Mouse (Mus musculus) G1E (cell line): ENCODE measurements around the gene Gm21731. TPM values are rescaled to one million over a fixed set of nuclear protein-coding genes. Genes with fewer than 3 reads are reported as not detected.
"Not testable (repeated sequence)": the region's sequence is repeated elsewhere in the genome, so short reads cannot be mapped to it uniquely, and the experiment has no call there.

ENCODE experiments used
- ATAC-seq: 2 replicates; pipeline ENCODE4 v1.8.0; 2016; ENCODE audit warnings: mild to moderate bottlenecking; ENCODE audit not compliant: insufficient number of reproducible peaks, poor library complexity, low FRiP score, severe bottlenecking; ENCODE audit errors: extremely low read depth
- DNase-seq: peaks from one replicate; pipeline ENCODE4 v3.0.0; 2012; ENCODE audit warnings: low spot score
- H3K27me3 ChIP-seq: 2 replicates; pipeline ENCODE4 v1.6.1; 2012; ENCODE audit warnings: mild to moderate bottlenecking, low read length, inconsistent platforms; ENCODE audit not compliant: insufficient read depth
- H3K36me3 ChIP-seq: replicated peaks from 2 replicates; pipeline ENCODE3; 2012; ENCODE audit warnings: mild to moderate bottlenecking, inconsistent platforms
- H3K4me1 ChIP-seq: 2 replicates; pipeline ENCODE4 v1.6.1; 2012; ENCODE audit warnings: low read depth, low read length, inconsistent platforms, mixed read lengths; ENCODE audit not compliant: insufficient read depth
- H3K4me3 ChIP-seq: 2 replicates; pipeline ENCODE4 v1.5.1; 2012; ENCODE audit warnings: low read depth, mild to moderate bottlenecking, inconsistent platforms, low read length, moderate library complexity, mixed read lengths
- H3K9me3 ChIP-seq: replicated peaks from 2 replicates; pipeline ENCODE4 v1.6.1; 2012; ENCODE audit warnings: inconsistent platforms
- polyA plus RNA-seq: library from polyadenylated mRNA; stranded (reverse); fragments of >175 nt; gene quantifications from 2 replicates; pipeline ENCODE4 v1.2.3, GENCODE M21; 2012
- total RNA-seq, 2 experiments: library from RNA; stranded (forward) in 1 of 2; stranded (reverse) in 1 of 2; fragments of 200-1000 nt in 1 of 2; fragments of >200 nt in 1 of 2; fragmentation: Nextera tagmentation in 1 of 2; gene quantifications; 2 replicates each; pipeline ENCODE4 v1.2.3; 2014 to 2017

Gene Gm21731
- total RNA-seq (2014; fragmentation: Nextera tagmentation) (not detected in 2 replicates), total RNA-seq (2017) (not detected in 2 replicates), polyA plus RNA-seq (not detected in 2 replicates)

GRCm38 (mm10) chr13:120238811-120239210, at the start of gene Gm21731:
TSS of gene Gm21731 (plus strand) at chr13:120239111.
- not testable (repeated sequence) for H3K36me3 ChIP-seq, H3K27me3 ChIP-seq, H3K4me3 ChIP-seq, DNase-seq, H3K9me3 ChIP-seq, ATAC-seq, H3K4me1 ChIP-seq

- H3K9me3 ChIP-seq, ATAC-seq, H3K27me3 ChIP-seq, H3K4me1 ChIP-seq, DNase-seq, H3K36me3 ChIP-seq, H3K4me3 ChIP-seq: not testable (repeated sequence)
Observed at GRCm38 (mm10) chr13:120196189-120196821, 42.6 kb upstream of the Gm21731 start.

GRCm38 (mm10) chr13:120215847-120216246, 23.1 kb upstream of the Gm21731 start, which contains the start of gene Gm21762:
TSS of gene Gm21762 (minus strand) at chr13:120215947.
- H3K9me3 ChIP-seq, H3K4me1 ChIP-seq, ATAC-seq, H3K36me3 ChIP-seq, H3K4me3 ChIP-seq, H3K27me3 ChIP-seq, DNase-seq: not testable (repeated sequence)

- not testable (repeated sequence) for H3K36me3 ChIP-seq, ATAC-seq, H3K27me3 ChIP-seq, H3K4me1 ChIP-seq, DNase-seq, H3K4me3 ChIP-seq, H3K9me3 ChIP-seq
Observed at GRCm38 (mm10) chr13:120220922-120221321, 18.0 kb upstream of the Gm21731 start.

GRCm38 (mm10) chr13:120223012-120223659, 15.8 kb upstream of the Gm21731 start:
- H3K9me3 ChIP-seq, H3K36me3 ChIP-seq, H3K27me3 ChIP-seq, DNase-seq, H3K4me3 ChIP-seq, H3K4me1 ChIP-seq, ATAC-seq: not testable (repeated sequence)

- not testable (repeated sequence) for H3K4me3 ChIP-seq, H3K9me3 ChIP-seq, H3K4me1 ChIP-seq, H3K27me3 ChIP-seq, DNase-seq, H3K36me3 ChIP-seq, ATAC-seq
Observed at GRCm38 (mm10) chr13:120231798-120232197, 7.1 kb upstream of the Gm21731 start.

GRCm38 (mm10) chr13:120232447-120233049, 6.4 kb upstream of the Gm21731 start:
- ATAC-seq, H3K9me3 ChIP-seq, H3K27me3 ChIP-seq, DNase-seq, H3K4me3 ChIP-seq, H3K4me1 ChIP-seq, H3K36me3 ChIP-seq: not testable (repeated sequence)

GRCm38 (mm10) chr13:120251208-120251924, 12.5 kb downstream of the Gm21731 start:
- H3K36me3 ChIP-seq, H3K4me3 ChIP-seq, H3K4me1 ChIP-seq, ATAC-seq, H3K9me3 ChIP-seq, DNase-seq, H3K27me3 ChIP-seq: not testable (repeated sequence)

- H3K36me3 ChIP-seq, H3K9me3 ChIP-seq, ATAC-seq, H3K27me3 ChIP-seq, H3K4me3 ChIP-seq, DNase-seq, H3K4me1 ChIP-seq: not testable (repeated sequence)
Observed at GRCm38 (mm10) chr13:120258817-120259658, 20.1 kb downstream of the Gm21731 start.

GRCm38 (mm10) chr13:120259718-120260117, 20.8 kb downstream of the Gm21731 start:
- H3K4me3 ChIP-seq, H3K27me3 ChIP-seq, ATAC-seq, H3K4me1 ChIP-seq, DNase-seq, H3K9me3 ChIP-seq, H3K36me3 ChIP-seq: not testable (repeated sequence)

GRCm38 (mm10) chr13:120262870-120263269, 24.0 kb downstream of the Gm21731 start, which contains the start of gene AF067061:
TSS of gene AF067061 (plus strand) at chr13:120263114.
- H3K9me3 ChIP-seq, H3K4me1 ChIP-seq, ATAC-seq, H3K36me3 ChIP-seq, DNase-seq, H3K27me3 ChIP-seq, H3K4me3 ChIP-seq: not testable (repeated sequence)
